Mouse (Mus musculus) hindbrain, postnatal 0 days (tissue): ENCODE data around the gene Tgfbr3. TPM values are rescaled to one million over a fixed set of nuclear protein-coding genes. Genes with fewer than 3 reads are reported as not detected.
A peak's percentile ranks its signal among the peaks of the same experiment; 100 is the strongest.

Experiments
- ATAC-seq: fragments of 200-750 bp; cut with Nextera tagmentation; 2 replicates; pipeline ENCODE4 v1.8.0; 2017; ENCODE audit warnings: mild to moderate bottlenecking, moderate TSS enrichment, moderate library complexity
- DNase-seq: peaks from one replicate; pipeline ENCODE4 v3.0.0-alpha.2; 2015; ENCODE audit warnings: low spot score
- H3K27ac ChIP-seq: fragments of 300-500 bp; sonication (generic); 2 replicates; pipeline ENCODE4 v1.5.1; 2014; ENCODE audit warnings: mild to moderate bottlenecking
- H3K27me3 ChIP-seq: fragments of 300-500 bp; sonication (generic); 2 replicates; pipeline ENCODE4 v1.6.1; 2014; ENCODE audit warnings: low read length, mixed read lengths; ENCODE audit not compliant: insufficient read depth
- H3K36me3 ChIP-seq: fragments of 300-500 bp; sonication (generic); 2 replicates; pipeline ENCODE4 v1.6.1; 2014; ENCODE audit warnings: low read length, mixed read lengths; ENCODE audit not compliant: insufficient read depth
- H3K4me1 ChIP-seq: fragments of 300-500 bp; sonication (generic); 2 replicates; pipeline ENCODE4 v1.6.1; 2014; ENCODE audit warnings: antibody characterized with exemption, low read length, mixed read lengths; ENCODE audit not compliant: insufficient read depth
- H3K4me2 ChIP-seq: fragments of 300-500 bp; sonication (generic); 2 replicates; pipeline ENCODE4 v1.6.1; 2014; ENCODE audit warnings: low read depth, mild to moderate bottlenecking, low read length, moderate library complexity, mixed read lengths
- H3K4me3 ChIP-seq: fragments of 300-500 bp; sonication (generic); 2 replicates; pipeline ENCODE4 v1.5.1; 2014; ENCODE audit warnings: low read length
- H3K9ac ChIP-seq: fragments of 300-500 bp; sonication (generic); replicated peaks from 2 replicates; pipeline ENCODE4 v1.6.1; 2014; ENCODE audit warnings: mild to moderate bottlenecking, low read length, moderate library complexity, mixed read lengths
- H3K9me3 ChIP-seq: fragments of 300-500 bp; sonication (generic); 2 replicates; pipeline ENCODE4 v1.6.1; 2016; ENCODE audit warnings: low read length, mixed read lengths
- CTCF ChIP-seq: IDR thresholded peaks from 2 replicates; pipeline ENCODE4 v1.5.1; 2016; ENCODE audit warnings: antibody characterized with exemption, control low read depth, low read depth
- WGBS: fragments of 180-500 bp; shearing (Covaris S2); extraction: QIAGEN DNeasy Blood & Tissue Kit; methylation state at CpG from one replicate; pipeline ENCODE4 v1.1.7; 2014; 5-methylcytosine and 5-hydroxymethylcytosine counted together
- polyA plus RNA-seq: library from polyadenylated mRNA; unstranded; fragments of >200 nt; fragmentation: Nextera tagmentation; extraction: Ambion mirVana; gene quantifications from 2 replicates; pipeline ENCODE4 v1.2.1, GENCODE M21; 2015
- total RNA-seq: library from RNA; depleted of rRNA; stranded (reverse); fragments of >200 nt; gene quantifications from 2 replicates; pipeline ENCODE4 v1.2.3, GENCODE M21; 2014

Gene Tgfbr3
- total and polyA plus RNA-seq, 2 experiments from 2014 or later = 4.8 to 21.7 TPM

DNA sequence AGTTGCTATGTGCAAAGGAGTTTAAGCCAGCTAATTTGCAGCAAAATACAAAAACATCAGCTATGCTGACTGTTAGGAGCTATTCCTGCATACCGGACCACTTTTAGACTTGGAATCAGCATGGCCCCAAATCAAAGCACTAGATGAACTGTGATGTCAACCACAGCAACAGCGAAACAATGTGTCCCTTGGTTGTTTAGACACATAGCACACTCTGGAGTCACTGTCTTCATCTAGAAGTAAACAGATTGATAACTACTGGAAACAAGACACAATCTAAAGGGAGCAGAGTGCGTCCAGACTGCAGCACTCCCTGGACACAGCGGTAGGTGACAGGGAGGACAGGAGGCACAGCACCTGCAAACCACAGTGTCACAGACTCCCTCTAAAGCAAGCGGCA, 110.2 kb downstream of the Tgfbr3 start:
- no peak for DNase-seq
- Histone ChIP-seq H3K4me2 (no peak overlapping the region), H3K4me3 (no peak overlapping the region), H3K36me3 (no peaks in the 10 kb centered on the region), H3K9me3 (no peaks in the 10 kb centered on the region), H3K27me3 (no peaks in the 10 kb centered on the region), H3K9ac (no peak overlapping the region), H3K27ac (no peak overlapping the region), H3K4me1 (no peaks in the 10 kb centered on the region)
- no peak for TF ChIP-seq CTCF
- WGBS = 87% methylated on average over 5 of the region's 5 CpGs
- ATAC-seq = no peak

DNA sequence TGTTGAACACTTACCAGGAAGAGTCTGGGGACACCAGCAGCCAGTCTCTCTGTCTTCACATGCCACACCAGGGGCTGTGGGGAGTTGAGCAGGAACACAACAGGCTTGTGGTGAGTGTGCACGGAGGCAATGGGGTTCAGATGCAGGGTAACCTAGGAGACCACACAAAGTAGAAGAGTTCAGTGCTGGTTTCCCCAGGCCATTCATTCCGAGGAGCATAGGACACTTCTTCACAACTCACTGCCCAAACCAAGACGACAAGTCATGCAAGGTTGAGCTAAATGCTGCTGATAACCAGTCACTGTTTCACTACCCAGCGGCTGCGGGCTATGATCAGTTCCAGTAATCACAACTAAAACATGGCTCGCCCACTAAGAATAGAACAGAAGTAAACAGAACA, 111.6 kb downstream of the Tgfbr3 start:
- no peaks in the 10 kb centered on the region for H3K36me3 ChIP-seq
- H3K9ac ChIP-seq = no peak overlapping the region
- no peaks in the 10 kb centered on the region for H3K27me3 ChIP-seq
- ATAC-seq (no peak), DNase-seq (no peak)
- H3K4me2 ChIP-seq = no peak overlapping the region
- H3K4me1 ChIP-seq = no peaks in the 10 kb centered on the region
- no peak overlapping the region for H3K4me3 ChIP-seq
- H3K27ac ChIP-seq = no peak overlapping the region
- no peak for TF ChIP-seq CTCF
- 24% methylated on average over 6 of the region's 6 CpGs for WGBS
- no peaks in the 10 kb centered on the region for H3K9me3 ChIP-seq

DNA sequence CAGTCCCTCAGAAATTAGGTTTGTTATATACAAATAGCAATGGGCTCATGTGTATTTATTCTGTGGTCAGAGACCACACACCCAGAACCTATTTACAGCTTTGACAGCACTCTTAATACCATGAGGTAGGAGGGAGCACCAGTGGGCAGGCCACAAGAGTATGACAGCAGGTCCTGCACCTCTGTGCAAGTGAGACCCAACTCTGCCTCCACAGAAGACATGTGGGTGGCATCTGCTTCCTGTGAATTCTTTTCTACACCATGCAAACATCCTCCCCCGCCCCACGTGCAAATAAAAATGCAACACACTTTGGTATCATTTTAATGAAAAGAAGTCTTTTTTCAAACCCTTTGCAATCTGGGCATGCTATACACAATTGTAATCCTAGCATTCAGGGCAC, 112.2 kb downstream of the Tgfbr3 start:
- DNase-seq (no peak), ATAC-seq (no peak)
- 58% methylated on average over 2 of the region's 2 CpGs for WGBS
- Histone ChIP-seq H3K4me1 (no peaks in the 10 kb centered on the region), H3K4me2 (no peak overlapping the region), H3K9ac (no peak overlapping the region), H3K9me3 (no peaks in the 10 kb centered on the region), H3K27me3 (no peaks in the 10 kb centered on the region), H3K27ac (no peak overlapping the region), H3K4me3 (no peak overlapping the region), H3K36me3 (no peaks in the 10 kb centered on the region)
- TF ChIP-seq CTCF = no peak

GRCm38 (mm10) chr5:107176796-107177195, 112.6 kb downstream of the Tgfbr3 start:
- no peaks in the 10 kb centered on the region for H3K4me1 ChIP-seq
- no peaks in the 10 kb centered on the region for H3K27me3 ChIP-seq
- 28% methylated on average over 4 of the region's 4 CpGs for WGBS
- H3K4me2 ChIP-seq = no peak overlapping the region
- H3K27ac ChIP-seq = no peak overlapping the region
- H3K9me3 ChIP-seq = no peaks in the 10 kb centered on the region
- H3K9ac ChIP-seq = no peak overlapping the region
- DNase-seq = no peak
- H3K36me3 ChIP-seq = no peaks in the 10 kb centered on the region
- no peak overlapping the region for H3K4me3 ChIP-seq
- TF ChIP-seq CTCF = no peak
- no peak for ATAC-seq

GRCm38 (mm10) chr5:107176196-107176595, 113.2 kb downstream of the Tgfbr3 start:
- Histone ChIP-seq H3K36me3 (no peaks in the 10 kb centered on the region), H3K27me3 (no peaks in the 10 kb centered on the region), H3K27ac (no peak overlapping the region), H3K4me1 (no peaks in the 10 kb centered on the region), H3K4me3 (no peak overlapping the region), H3K9me3 (no peaks in the 10 kb centered on the region), H3K4me2 (no peak overlapping the region), H3K9ac (no peak overlapping the region)
- no peak for ATAC-seq
- 69% methylated on average over 4 of the region's 4 CpGs for WGBS
- TF ChIP-seq CTCF = no peak
- no peak for DNase-seq

DNA sequence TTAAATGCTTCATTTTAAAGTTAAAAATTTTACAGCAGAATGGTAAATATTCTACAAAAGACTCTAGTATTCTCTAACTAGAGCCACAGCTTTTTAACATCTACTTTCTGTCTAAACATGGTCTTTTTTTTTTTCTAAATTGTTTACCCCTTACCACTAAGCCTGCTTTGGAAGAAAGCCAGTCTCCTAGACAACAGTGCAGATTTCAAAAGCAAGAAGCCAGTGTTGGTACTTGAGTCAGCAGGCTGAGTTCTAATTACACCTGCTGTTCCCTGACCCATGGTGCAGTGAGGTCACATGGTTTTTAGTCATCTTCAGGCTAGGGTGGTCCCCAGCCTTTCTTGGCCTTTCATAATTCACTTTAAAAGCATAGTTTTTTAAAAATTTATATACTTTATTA, 115.2 kb downstream of the Tgfbr3 start:
- DNase-seq = peak; percentile 20
- Histone ChIP-seq H3K4me1 (no peaks in the 10 kb centered on the region), H3K27me3 (no peaks in the 10 kb centered on the region), H3K4me3 (no peak overlapping the region), H3K4me2 (no peak overlapping the region), H3K27ac (no peak overlapping the region), H3K36me3 (no peaks in the 10 kb centered on the region), H3K9ac (no peak overlapping the region), H3K9me3 (no peaks in the 10 kb centered on the region)
- ATAC-seq = no peak
- TF ChIP-seq CTCF = no peak

- DNase-seq (no peak), ATAC-seq (no peak)
- Histone ChIP-seq H3K4me1 (no peaks in the 10 kb centered on the region), H3K9me3 (no peaks in the 10 kb centered on the region), H3K4me3 (no peak overlapping the region), H3K27me3 (no peaks in the 10 kb centered on the region), H3K9ac (no peak overlapping the region), H3K36me3 (no peaks in the 10 kb centered on the region), H3K4me2 (no peak overlapping the region), H3K27ac (no peak overlapping the region)
- 91% methylated on average over 2 of the region's 2 CpGs for WGBS
- TF ChIP-seq CTCF = no peak
These were observed 115.9 kb downstream of the Tgfbr3 start for GRCm38 (mm10) chr5:107173483-107173882.
